Mouse (Mus musculus) cerebellum, postnatal 4 days (tissue): ENCODE measurements around the gene 4930579G24Rik.

Experiments
- DNase-seq, 2 experiments: peaks; one replicate each; pipeline ENCODE4 v3.0.0; 2022; ENCODE audit warnings: low spot score in 2 of 2, mixed read lengths in 1 of 2

Gene 4930579G24Rik

DNA sequence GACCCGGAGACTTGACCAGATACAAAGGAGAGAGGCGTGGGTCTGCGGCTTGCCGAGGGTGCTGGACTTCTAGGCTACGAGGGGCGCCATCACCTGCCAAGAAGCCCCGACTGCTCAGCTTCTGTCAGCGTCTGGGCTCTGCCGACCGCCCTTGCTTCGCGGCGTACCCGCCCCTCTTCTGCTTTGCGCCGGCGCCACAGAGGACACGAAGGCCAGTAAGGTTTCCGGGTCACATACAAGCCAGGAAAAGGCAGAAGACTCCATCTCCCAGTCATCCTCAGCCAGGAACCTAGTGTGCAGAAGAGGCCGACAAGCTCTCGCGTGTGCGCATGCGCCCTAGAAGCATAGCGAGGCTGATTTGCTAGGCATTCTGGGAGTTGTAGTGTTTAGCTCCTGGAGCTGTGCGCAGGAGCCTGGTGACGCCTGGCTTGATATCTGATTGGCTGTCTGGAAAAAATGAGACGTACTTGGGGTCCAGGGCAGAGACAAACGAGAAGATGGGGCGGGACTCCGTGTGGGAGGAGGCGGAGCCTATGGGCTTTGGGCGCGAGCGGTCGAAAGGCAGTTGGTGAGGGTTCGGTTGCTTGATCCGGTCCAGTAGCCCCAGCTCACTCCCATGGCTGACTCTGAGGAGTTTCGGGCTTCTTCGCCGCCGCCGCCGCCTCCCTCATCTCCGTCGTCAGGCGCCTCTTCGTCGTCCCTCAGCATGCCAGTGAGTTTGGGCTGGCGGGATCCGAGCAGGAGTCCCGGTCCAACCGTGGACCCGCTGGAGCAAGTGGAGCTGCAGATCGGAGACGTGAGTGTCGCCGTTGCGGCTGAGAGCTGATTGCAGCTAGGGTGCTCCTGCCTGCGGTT is at the start of gene 4930579G24Rik:
Gene 4930579G24Rik (plus strand): TSS at position 519 of the 855 bp plus-strand sequence.
- peak; percentile 81 to 90 for DNase-seq

DNA sequence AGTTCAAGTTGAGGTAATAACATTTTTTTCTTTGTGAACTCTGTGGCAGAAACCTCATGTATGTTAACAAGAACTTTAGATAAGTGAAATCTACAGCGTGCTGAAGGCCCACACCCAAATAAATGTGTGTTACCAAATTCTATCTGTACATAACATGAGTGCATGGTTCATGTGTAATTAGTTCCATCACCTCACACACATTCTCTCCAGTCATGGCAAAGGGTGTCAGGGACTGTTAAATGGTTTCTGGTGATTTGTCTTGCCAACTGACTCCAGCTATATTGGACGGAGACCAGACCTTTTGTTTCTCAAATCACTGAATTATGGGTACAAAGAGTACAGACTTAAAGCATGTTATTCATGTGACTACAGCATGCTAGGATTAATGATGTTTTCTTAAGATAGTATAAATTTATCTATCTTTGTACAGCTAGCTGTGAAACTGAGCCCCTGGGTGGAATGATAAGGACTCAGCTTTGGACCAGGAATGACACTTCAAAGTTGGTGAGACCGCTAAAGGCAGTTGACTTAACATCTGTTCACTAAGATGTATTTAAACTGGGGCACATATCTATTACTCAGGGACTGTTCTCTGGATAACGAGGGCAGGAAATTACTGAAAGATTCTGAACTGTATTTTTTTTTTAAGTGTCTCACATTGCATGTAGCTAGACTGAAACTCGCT is 48.8 kb upstream of the 4930579G24Rik start:
- no peak for DNase-seq

DNA sequence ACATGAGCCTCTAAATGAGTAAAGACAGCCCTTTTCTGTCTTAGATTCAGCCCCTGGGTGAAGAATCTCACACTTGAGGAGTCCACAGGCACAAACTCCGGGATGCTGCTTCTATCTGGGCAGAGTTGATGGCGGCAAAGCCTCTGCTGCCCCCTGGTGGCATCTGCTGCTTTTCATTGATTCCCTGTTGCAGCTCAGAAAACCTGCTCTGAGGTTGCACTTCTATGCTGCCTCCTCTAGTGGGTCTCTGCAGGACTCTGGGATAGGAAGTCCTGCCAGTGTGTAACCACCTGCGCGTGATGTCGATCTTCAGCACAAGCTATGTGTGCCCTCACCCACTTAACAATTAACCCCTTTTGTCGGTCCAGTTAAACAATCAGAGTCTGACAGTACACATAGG is 42.1 kb upstream of the 4930579G24Rik start:
- peak; percentile 92 to 95 for DNase-seq

DNA sequence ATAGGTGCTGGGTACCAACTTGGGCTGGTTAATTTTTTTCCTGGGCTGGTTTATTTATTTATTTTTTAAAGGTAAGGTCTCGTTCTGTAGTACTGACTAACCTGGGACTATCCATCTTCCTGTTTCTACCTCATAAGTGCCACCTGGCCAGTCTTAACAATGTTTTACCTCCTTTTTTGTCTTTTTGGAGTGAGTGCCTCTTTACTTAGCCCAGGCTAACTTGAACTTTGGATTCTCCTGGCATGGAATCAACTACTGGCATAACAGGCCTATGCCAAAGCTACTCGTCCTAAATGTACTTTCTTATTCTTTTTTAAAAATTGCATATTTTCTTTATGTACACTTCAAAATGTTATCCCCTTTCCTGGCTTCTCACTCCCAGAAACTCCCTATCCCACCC is 39.2 kb upstream of the 4930579G24Rik start:
- no peak for DNase-seq

DNA sequence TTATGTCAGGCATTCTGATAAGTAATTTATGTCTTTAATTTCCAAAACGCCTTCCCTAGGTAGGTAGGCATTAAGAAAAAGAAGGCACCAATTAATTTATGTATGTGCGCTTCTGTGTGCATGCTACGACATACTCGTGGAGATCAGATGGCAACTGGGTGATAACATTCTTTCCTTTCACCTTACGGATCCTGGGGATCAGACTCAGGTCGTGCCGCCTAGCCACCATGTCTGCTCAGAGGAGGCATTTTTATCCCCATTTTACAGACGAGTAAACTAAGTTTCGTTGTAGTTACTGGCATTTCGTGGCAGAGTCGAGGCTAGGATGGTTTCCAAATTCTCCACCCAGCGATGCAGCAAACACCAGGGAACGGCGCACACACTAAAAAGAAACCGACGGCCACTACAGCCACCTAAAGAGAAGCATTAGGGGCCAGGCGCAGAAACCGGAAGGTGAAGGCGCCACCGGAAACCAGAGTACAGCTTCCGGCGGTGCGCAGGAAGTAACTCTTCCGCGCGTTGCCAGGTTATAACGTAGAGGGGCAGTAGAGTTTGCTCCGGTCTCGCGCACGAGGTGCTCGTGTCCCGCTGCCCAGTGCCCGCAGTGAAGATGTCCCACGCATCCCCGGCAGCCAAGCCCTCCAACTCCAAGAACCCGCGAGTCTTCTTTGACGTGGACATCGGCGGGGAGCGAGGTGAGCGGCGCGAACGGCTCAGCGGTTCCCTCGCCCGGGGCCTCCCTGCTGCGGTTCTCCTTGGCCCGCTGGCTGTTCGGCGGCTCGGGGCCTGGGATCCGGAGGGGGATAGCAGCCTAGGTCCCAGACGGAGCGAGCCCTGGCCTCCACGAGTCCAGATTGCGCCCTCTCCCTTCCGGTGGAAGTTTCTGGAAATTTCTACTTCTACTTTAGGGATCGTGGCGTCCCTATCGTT is 37.8 kb upstream of the 4930579G24Rik start, which contains the start of gene Ppid:
Gene Ppid (plus strand): TSS at position 480 of the 930 bp plus-strand sequence.
- peak; percentile 51 to 73 for DNase-seq

DNA sequence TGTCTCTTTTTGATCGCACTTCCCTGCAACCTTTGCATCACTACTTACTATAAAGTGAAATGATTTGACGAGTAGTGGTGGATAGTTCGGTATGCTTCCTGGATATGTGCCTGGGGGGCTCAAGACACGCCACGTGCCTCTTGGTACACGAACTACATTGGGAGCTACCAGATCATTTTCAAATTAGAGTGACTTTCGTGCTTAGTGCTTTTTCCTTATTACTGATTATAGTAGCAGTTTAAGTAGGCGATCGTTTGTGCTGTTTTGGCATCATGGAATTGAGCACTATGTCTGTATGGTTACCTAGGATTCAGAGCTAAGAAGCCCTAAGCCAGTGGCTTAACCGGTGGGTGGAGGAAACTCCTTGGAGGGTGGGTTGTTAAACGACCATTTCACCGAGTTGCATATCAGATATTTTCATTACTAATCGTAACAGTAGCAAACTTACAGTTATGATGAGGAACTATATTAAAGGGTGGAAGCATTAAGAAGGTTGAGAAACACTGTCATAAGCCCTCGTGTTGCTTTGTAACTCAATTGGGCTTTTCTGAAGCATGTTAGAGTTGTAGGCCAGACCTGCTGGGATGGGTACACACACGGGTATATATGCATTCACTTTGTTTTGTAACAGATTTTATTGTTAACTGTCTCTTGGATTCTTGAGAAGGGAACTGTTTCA is 36.9 kb upstream of the 4930579G24Rik start:
- no peak for DNase-seq

DNA sequence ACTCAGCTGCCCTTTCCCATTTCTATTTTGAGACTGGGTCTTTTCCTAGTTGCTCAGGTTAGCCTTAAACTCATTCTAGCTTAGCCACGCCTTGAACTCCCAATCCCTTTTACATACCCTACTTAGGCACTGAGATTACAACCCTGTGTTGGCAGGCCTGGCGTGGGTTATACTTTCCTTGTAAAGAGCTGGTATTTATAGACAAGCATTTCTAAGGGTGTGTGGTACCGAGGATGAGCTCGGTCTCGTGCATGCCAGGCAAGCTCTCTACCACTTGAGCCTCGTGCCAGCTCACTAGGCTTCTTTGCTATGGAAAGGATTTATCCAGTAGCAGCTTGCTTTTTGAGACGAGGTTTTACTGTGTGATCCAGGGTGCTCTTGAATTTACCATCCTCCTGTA is 33.4 kb upstream of the 4930579G24Rik start:
- DNase-seq: no peak

DNA sequence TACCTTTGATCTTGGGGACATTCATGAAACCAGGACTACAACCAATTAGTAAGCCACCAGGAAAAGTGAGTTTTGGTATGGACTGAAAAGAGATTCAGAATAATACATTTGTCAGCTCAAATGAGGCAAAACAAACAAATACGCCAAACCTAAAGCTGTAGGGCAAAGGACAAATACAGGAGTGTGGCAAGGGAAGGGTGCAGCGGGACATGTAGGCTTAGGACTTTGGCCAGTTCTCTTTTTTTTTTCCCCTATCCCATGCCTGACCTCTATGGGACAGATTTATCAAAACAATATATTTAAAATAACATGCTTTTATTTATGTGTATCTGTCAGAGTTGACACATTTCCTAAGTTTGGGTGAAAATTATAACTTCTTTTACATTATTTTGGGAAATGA is 19.0 kb upstream of the 4930579G24Rik start:
- no peak for DNase-seq

DNA sequence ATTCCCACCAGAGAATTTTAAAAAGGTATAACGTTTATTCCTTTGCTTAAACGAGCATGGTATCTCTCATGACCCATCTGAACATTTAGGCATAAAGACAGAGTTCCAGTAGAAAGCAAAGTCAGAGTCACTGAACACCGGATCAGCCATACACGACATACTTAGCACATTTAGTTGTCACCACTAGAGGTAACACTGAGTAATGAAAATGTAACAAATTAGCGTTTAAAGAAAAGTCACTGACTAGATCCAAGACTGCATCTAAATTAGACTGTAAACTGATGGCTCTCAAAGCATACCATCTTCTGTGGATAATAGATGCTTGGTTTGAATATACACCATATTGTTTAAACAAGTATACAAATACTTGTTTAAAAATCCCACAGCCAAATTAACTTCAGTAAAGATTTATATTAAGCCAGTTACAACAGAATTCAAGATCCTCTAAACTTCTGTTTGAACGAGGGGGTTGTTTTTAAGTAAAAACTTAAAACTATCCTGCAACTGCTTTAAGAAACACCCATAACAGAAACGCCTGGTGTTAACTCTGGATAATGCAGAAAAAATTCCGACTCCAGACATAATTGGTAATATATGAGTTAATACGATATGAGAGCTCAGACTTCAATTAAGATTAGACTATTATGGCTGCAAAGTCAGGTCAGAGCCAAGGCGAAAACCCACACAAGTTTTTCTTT is 1.2 kb upstream of the 4930579G24Rik start:
- no peak for DNase-seq

DNA sequence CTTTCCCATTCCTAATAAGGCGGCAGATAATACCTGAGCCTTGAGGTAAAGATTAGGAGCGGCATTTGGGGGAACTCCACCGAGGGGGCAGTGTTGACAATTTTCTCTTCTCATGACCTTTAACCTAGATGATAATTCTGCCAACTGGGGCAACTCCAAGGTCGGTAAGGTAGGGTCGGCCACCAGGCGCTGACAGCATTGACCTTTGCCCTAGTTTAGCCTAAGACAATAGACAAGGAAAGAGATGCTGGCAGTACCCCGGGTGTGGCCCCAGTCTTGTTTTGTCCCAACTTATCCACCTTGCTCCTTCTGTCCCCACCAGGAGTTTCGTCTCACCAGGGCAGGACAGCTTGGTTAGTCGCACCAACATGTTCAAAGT is 708 bp upstream of the 4930579G24Rik start:
- no peak for DNase-seq

DNA sequence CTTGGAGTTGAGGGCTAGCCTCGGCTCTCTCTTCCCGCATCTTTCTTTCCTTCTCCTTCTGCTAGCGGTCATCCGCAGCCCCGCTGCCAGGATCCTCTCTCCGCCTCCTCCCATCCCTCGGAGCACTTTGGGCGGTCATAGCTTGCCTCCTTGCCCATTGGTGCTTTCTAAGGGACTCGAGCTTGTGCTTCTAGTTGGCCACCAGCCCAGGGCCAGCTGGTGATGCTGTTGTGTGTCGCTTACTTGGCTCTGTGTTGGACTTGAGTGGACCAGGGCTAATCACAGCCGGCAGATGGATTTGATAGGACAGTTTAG is 494 bp downstream of the 4930579G24Rik start, which contains the start of gene Etfdh:
Gene Etfdh (minus strand): TSS at position 85 of the 315 bp plus-strand sequence.
- peak; percentile 49 to 86 for DNase-seq

DNA sequence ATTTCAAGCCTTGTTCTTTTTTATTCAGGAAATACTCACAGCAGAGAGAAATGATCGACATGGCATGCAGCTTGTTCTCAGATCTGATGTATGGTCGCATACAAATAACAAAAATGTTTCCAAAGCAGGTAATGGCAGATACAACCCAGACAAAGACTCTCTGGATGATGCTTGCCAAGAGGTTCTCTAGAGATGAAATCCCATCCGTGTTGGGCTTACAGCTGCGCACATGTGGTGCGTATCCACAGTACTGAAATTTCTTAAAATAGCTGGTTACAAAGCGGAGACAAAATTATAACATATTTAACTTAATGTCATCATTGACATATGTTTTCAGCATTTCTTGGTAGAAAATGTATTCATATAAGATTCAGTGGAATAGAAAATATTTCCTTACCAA is 23.2 kb downstream of the 4930579G24Rik start:
- DNase-seq: no peak

DNA sequence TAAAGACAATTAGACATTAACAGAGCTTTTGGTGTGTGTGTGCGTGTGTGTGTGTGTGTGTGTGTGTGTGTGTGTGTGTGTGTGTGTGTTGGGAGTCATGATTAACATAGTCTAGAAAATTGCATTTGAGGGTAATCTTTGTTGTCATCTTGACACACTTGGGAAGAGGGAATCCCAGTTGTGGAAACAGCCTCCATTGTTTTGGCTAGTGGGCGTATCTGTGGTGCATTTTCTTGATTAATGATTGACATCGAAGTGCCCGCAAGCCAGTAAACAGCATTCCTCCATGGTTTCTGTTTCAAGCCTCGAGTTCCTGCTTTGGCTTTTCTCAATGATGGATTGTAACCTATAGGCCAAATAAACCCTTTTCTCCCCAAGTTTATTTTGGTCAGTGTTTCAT is 27.8 kb downstream of the 4930579G24Rik start:
- no peak for DNase-seq

DNA sequence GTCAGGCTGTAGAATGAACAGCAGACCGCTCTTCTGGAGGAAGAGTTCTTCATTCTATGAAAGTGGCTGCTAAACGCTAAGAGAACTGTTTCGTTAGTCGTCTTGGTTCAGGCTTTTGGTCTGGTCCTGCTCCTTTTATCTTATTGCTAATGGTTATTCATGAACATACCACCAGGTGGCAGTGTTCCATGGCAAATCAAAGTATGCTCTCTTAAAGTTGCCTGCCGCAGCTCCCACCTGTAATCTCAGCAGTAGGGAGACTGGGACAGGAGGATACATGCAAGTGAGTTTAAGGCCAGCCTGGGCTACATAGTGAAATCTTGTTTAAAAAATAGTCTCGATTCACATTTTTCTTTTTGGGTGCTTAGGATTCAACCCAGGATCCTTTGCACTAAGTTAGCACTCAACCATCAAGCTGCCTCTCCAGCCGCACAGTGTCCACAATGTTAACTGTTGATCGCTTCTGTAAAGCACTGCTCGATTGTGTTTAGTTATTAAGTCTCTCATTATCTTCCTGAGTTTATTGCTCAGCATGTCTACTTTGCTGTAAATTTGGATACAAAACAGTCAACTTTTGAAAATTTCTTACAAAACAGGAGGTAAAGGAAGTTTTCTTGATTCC is 36.0 kb downstream of the 4930579G24Rik start:
- DNase-seq: peak in 1 of 2 experiments; percentile 45

DNA sequence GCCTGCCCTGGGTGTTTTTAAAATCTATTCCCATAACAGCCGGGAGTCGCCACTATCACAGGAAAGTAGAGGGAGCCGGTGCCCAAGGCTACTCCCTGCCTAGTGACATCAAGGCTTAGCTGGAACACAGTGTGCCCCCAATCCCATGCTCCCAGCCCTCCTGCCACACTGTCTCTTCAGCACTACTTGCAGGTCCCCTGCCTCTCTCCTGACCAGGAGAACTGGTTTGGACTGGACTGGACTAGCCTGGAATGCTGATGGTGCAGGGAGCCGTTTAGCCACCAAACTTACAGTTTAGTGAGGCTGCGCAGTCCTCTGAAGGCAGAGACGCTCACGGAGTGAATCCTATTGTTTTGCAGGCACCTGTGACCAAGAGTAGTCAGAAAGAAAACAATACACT is 41.7 kb downstream of the 4930579G24Rik start:
- DNase-seq: no peak

DNA sequence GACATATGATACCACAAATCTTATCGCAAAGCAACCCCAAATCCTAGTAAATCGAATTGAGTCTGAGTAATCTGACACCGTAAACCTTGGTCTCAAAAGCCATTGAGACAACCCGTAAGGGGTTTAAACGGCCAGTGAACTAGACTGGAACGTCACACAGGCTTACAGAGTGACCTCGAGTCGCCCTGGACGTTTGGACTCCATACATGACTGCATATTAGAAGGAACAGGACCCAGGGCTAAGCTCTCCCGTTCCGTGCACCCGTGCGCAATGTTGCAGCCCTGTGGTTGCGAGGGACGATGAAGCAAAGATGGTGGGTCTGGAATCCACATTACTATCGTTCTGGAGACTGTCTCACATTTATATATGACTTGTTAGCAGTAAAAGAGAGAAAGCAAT is 43.3 kb downstream of the 4930579G24Rik start:
- DNase-seq: no peak

DNA sequence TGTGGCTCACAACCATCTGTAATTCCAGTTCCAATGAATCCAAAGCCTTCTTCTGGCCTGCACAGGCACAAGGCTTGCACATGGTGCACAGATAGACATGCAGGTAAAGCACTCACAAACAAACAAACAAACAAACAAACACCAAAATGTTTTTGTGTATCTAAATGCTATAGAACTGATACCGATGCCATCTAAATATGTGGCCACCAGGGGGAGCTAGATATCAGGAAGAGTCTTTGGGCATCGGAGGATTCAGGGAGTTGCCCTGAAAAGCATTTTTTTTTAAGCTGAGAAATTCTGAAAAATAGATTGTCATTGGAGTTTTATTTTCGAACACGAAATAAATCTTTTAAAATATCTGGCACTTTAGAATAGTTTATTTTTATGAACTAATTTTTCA is 44.2 kb downstream of the 4930579G24Rik start:
- DNase-seq: peak; percentile 45 to 71

DNA sequence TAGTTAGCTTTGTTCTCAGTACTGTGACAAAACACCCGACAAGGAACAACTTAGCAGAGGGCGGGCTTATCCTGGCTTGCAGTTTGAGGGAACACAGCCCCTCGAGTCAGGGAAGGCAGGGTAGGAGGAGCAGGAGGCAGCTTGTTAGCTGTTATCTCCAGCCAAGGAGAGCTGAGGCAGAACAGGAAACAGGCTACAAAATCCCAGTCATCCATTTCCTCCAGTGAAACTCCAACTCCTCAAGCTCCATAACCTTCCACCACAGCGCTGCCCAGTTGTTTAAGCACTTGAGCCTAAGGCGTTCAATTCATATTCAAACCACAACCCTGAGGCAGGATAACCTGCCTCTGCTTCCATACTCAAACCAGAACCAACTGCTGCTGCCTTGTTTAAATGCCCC is 45.8 kb downstream of the 4930579G24Rik start:
- DNase-seq: no peak

DNA sequence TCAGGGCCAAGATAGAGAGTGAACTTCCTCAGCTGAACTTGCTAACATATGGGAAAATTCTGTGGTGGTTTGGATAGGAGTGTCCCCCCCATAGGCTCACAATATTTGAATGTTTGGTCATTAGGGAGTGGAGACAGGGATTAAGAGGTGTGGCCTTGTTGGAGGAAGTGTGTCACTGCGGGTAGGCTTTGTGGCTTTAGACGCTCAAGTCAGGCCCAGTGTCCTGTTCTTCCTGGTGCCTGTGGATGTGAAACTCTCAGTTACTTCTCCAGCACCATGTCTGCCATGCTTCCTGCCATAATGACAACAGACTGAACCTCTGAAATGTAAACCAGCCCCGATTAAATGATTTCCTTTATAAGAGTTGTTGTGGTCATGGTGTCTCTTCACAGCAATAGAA is 47.5 kb downstream of the 4930579G24Rik start:
- DNase-seq: no peak
